Mouse (Mus musculus) layer of hippocampus, adult 2 months (tissue): Measurements from ENCODE around the gene Clic6. TPM values are rescaled to one million over a fixed set of nuclear protein-coding genes. Genes with fewer than 3 reads are reported as not detected.
A peak's percentile ranks its signal among the peaks of the same experiment; 100 is the strongest.

Experiments
- DNase-seq, 2 experiments: peaks; one replicate each; pipeline ENCODE4 v3.0.0; 2022; ENCODE audit warnings: low spot score in 2 of 2
- H3K27ac ChIP-seq: fragments of 200-600 bp; 2 replicates; pipeline ENCODE4 v1.8.1; 2022
- H3K4me3 ChIP-seq: fragments of 200-600 bp; 2 replicates; pipeline ENCODE4 v1.8.1; 2022; ENCODE audit warnings: mild to moderate bottlenecking
- CTCF ChIP-seq: fragments of 200-600 bp; conservative IDR thresholded peaks from 2 replicates; pipeline ENCODE4 v1.8.1; 2022; ENCODE audit warnings: antibody characterized with exemption, mild to moderate bottlenecking, moderate library complexity
- total RNA-seq, 2 experiments: library from RNA; stranded (reverse); gene quantifications; 2 replicates each; pipeline ENCODE4 v1.2.3; 2021

The Clic6 gene
- total RNA-seq, 2 experiments from 2014 or later, result 0.69 to 2.2 TPM

GRCm38 (mm10) chr16:92565291-92565690 is 79.8 kb downstream of the Clic6 start:
- Histone ChIP-seq H3K27ac (no peak overlapping the region), H3K4me3 (peak overlapping the region; percentile 29; the same call in 1 of the 2 replicates)
- DNase-seq, result peak in 1 of 2 experiments; percentile 13
- TF ChIP-seq CTCF, result no peak

DNA sequence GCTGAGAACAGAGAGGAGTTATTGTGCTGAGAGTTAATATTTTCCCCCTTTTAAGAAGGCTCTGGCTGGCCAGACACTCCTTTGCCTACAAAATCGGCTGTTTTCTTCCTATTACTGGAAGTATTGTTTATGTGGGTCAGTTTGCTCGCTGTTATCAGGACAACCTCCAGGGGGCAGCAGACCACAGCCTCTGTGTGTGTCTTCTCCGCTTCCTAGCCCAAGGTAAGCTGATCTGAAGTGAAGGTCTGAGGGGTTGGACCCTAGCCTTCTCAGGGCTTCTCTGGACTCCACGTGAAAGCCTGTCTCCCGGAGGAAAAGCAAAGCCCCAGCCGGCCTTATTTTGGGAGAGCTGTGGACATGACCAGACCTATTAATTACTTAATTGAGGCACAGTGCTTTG is 80.2 kb downstream of the Clic6 start:
- DNase-seq, result peak; percentile 73 to 92
- peak; percentile 97 for TF ChIP-seq CTCF
- Histone ChIP-seq H3K27ac (no peak overlapping the region), H3K4me3 (peak overlapping the region; percentile 29; the same call in 1 of the 2 replicates)

- DNase-seq, result no peak
- no peak overlapping the region for H3K4me3 ChIP-seq
- no peak for TF ChIP-seq CTCF
- no peak overlapping the region for H3K27ac ChIP-seq
These were observed 80.6 kb downstream of the Clic6 start for GRCm38 (mm10) chr16:92566146-92566545.

GRCm38 (mm10) chr16:92571246-92571645 is 85.7 kb downstream of the Clic6 start:
- no peak for DNase-seq

GRCm38 (mm10) chr16:92573193-92573592 is 87.7 kb downstream of the Clic6 start:
- Histone ChIP-seq H3K4me3 (no peak overlapping the region), H3K27ac (no peak overlapping the region)
- no peak for TF ChIP-seq CTCF
- DNase-seq, result no peak

More at GRCm38 (mm10) chr16:92571246-92571645, 85.7 kb downstream of the Clic6 start:
- H3K27ac ChIP-seq, result no peak overlapping the region
- no peak for TF ChIP-seq CTCF
- H3K4me3 ChIP-seq, result no peak overlapping the region

- no peak for TF ChIP-seq CTCF
- no peak for DNase-seq
- Histone ChIP-seq H3K27ac (no peak overlapping the region), H3K4me3 (no peak overlapping the region)
These were observed 90.3 kb downstream of the Clic6 start for GRCm38 (mm10) chr16:92575792-92576191.

- no peak for DNase-seq
- no peak overlapping the region for H3K4me3 ChIP-seq
- H3K27ac ChIP-seq, result no peak overlapping the region
- no peak for TF ChIP-seq CTCF
These were observed 91.8 kb downstream of the Clic6 start for GRCm38 (mm10) chr16:92577381-92577780.

DNA sequence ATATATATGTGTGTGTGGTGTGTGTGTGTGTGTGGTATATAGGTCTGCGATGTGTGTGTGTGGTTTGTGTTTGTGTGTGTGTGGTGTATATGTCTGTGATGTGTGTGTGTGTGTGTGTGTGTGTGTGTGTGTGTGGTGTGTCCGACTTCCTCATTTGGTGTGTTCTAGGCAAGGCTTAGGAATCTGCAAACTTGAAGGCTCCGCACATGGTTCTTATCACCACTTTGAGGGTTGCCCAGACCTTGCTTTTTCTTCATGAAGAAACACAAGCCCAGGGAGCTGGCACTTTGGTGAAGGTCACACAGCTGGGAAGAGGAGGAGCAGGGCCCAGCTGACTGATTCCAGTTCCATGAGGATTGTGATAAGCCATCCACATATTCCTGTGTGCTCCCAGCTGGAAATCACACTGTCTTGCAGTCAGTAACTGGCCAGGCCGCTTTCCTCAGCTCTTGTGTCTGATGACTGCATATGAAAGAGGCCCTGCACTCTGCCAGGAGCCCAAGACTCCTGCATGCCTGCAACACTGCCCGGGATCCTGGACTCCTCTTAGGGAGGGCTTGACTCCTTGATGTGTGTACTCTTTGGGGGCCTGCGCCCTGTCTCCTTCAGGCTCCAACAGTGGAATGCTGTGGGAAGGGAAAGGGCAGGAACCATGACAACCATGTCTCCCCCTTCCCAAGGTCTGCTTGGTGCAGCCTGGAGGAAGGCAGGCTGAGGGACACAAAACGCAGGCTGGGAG is 93.5 kb downstream of the Clic6 start:
- TF ChIP-seq CTCF, result no peak

GRCm38 (mm10) chr16:92580981-92581380 is 95.4 kb downstream of the Clic6 start:
- Histone ChIP-seq H3K4me3 (no peak overlapping the region), H3K27ac (no peak overlapping the region)
- DNase-seq, result no peak
- no peak for TF ChIP-seq CTCF

More for the DNA sequence above, 93.5 kb downstream of the Clic6 start:
- no peak for DNase-seq
- Histone ChIP-seq H3K4me3 (no peak overlapping the region), H3K27ac (no peak overlapping the region)

- no peak for TF ChIP-seq CTCF
- DNase-seq, result no peak
- Histone ChIP-seq H3K4me3 (no peak overlapping the region), H3K27ac (no peak overlapping the region)
These were observed 96.2 kb downstream of the Clic6 start for GRCm38 (mm10) chr16:92581767-92582166.

DNA sequence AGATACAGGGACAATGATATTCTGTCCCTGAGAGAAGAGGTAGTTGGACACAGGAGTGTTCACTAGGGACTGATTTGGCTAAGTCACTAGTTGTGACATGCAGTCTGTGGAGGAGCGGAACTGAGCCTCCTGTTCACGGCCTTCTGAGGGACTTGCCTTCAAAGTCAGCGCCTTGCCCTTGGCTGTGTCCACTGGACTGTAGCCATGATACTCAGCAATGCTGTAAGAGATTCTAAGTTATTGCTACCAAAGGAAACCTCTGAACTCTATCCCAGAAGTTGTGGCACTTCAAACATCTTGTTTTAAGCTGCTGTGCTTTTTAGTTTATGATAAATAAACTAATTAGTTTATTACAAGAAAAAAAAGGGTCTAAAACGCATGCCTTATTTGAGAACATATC is 102.3 kb downstream of the Clic6 start:
- Histone ChIP-seq H3K27ac (no peak overlapping the region), H3K4me3 (no peak overlapping the region)
- TF ChIP-seq CTCF, result no peak
- DNase-seq, result no peak

Other genes with a start within 250 kb of the Clic6 start
- gene Kcne2, start 193.3 kb upstream of the Clic6 start, total RNA-seq, result under 1 TPM in 1 of 2 experiments, not detected in 1; 0.82 TPM
- 10 to 100 TPM; 19.2 to 20.4 TPM for gene Smim11, start 184.4 kb upstream of the Clic6 start, total RNA-seq
- gene Fam243, start 164.3 kb upstream of the Clic6 start, total RNA-seq, result not detected
- gene Kcne1, start 126.3 kb upstream of the Clic6 start, total RNA-seq, result not detected
- 10 to 100 TPM; 41.8 to 42.1 TPM for gene Rcan1, start 14.9 kb upstream of the Clic6 start, total RNA-seq